Mouse (Mus musculus): ENCODE results near the gene Gm21958. TPM values are rescaled to one million over a fixed set of nuclear protein-coding genes. Genes with fewer than 3 reads are reported as not detected.

Gene Gm21958
- polyA plus RNA-seq, 1 experiment from 2014 or later, result not detected

GRCm38 (mm10) chr3:54672557-54673529 is 41.3 kb downstream of the Gm21958 start:
- 25% methylated on average over 13 of the region's 13 CpGs for WGBS
- Histone ChIP-seq H3K9me3 (no peaks in the 10 kb centered on the region), H3K27ac (no peak overlapping the region; the same call in 1 of the 2 replicates), H3K27me3 (replicated peaks) (no peaks in the 10 kb centered on the region), H3K9ac (no peak overlapping the region), H3K4me1 (replicated peaks) (no peaks in the 10 kb centered on the region; the same call in 1 of the 2 replicates), H3K36me3 (no peaks in the 10 kb centered on the region), H3K4me2 (replicated peaks) (no peak overlapping the region), H3K4me3 (replicated peaks) (no peak overlapping the region)
- peak; percentile 62 for ATAC-seq

- ATAC-seq, result no peak
- Histone ChIP-seq H3K27me3 (replicated peaks) (no peaks in the 10 kb centered on the region), H3K9me3 (no peaks in the 10 kb centered on the region), H3K27ac (no peak overlapping the region), H3K9ac (no peak overlapping the region), H3K4me2 (replicated peaks) (no peak overlapping the region), H3K4me3 (replicated peaks) (no peak overlapping the region), H3K36me3 (no peaks in the 10 kb centered on the region), H3K4me1 (replicated peaks) (no peaks in the 10 kb centered on the region; the same call in 1 of the 2 replicates)
- WGBS, result 57% methylated on average over 3 of the region's 3 CpGs
Measured at GRCm38 (mm10) chr3:54672111-54672510, 42.0 kb downstream of the Gm21958 start.

- H3K27me3 ChIP-seq (replicated peaks), result no peaks in the 10 kb centered on the region
- no peak overlapping the region for H3K27ac ChIP-seq
- no peak overlapping the region for H3K4me3 ChIP-seq (replicated peaks)
- no peaks in the 10 kb centered on the region for H3K9me3 ChIP-seq
- no peak overlapping the region for H3K9ac ChIP-seq
- no peak overlapping the region for H3K4me2 ChIP-seq (replicated peaks)
- no peak for ATAC-seq
- no peaks in the 10 kb centered on the region for H3K36me3 ChIP-seq
- 88% methylated on average over 6 of the region's 6 CpGs for WGBS
- no peaks in the 10 kb centered on the region; the same call in 1 of the 2 replicates for H3K4me1 ChIP-seq (replicated peaks)
Measured at GRCm38 (mm10) chr3:54669559-54669958, 44.6 kb downstream of the Gm21958 start.

GRCm38 (mm10) chr3:54668722-54669121 is 45.4 kb downstream of the Gm21958 start:
- Histone ChIP-seq H3K9me3 (no peaks in the 10 kb centered on the region), H3K4me1 (replicated peaks) (no peaks in the 10 kb centered on the region; the same call in 1 of the 2 replicates), H3K4me2 (replicated peaks) (no peak overlapping the region), H3K27ac (no peak overlapping the region), H3K27me3 (replicated peaks) (no peaks in the 10 kb centered on the region), H3K36me3 (no peaks in the 10 kb centered on the region), H3K4me3 (replicated peaks) (no peak overlapping the region), H3K9ac (no peak overlapping the region)
- ATAC-seq, result no peak
- 74% methylated on average over 6 of the region's 6 CpGs for WGBS

- Histone ChIP-seq H3K9me3 (no peaks in the 10 kb centered on the region), H3K36me3 (no peaks in the 10 kb centered on the region), H3K4me3 (replicated peaks) (no peak overlapping the region), H3K27me3 (replicated peaks) (no peaks in the 10 kb centered on the region), H3K4me2 (replicated peaks) (no peak overlapping the region), H3K27ac (no peak overlapping the region), H3K4me1 (replicated peaks) (no peaks in the 10 kb centered on the region), H3K9ac (no peak overlapping the region)
- ATAC-seq, result no peak
- WGBS, result 62% methylated on average over 3 of the region's 3 CpGs
Measured at GRCm38 (mm10) chr3:54668141-54668540, 46.0 kb downstream of the Gm21958 start.

Other genes with a start within 250 kb of the Gm21958 start
- gene Supt20, start 21.5 kb downstream of the Gm21958 start, polyA plus RNA-seq (2015; fragmentation: Nextera tagmentation; extraction: Ambion mirVana), result 76.8 and 84.1 TPM in 2 replicates
- 100 and 110 TPM in 2 replicates for gene Exosc8, start 21.0 kb upstream of the Gm21958 start, polyA plus RNA-seq (2015; fragmentation: Nextera tagmentation; extraction: Ambion mirVana)
- gene Alg5, start 21.2 kb upstream of the Gm21958 start, polyA plus RNA-seq (2015; fragmentation: Nextera tagmentation; extraction: Ambion mirVana), result 62.6 and 66.0 TPM in 2 replicates
- gene Smad9, start 41.2 kb upstream of the Gm21958 start, polyA plus RNA-seq (2015; fragmentation: Nextera tagmentation; extraction: Ambion mirVana), result 1.5 and 1.6 TPM in 2 replicates
- gene Rfxap, start 93.4 kb upstream of the Gm21958 start, polyA plus RNA-seq (2015; fragmentation: Nextera tagmentation; extraction: Ambion mirVana), result 30.0 and 33.9 TPM in 2 replicates
- 0.20 and 0.24 TPM in 2 replicates for gene Sertm1, start 201.5 kb upstream of the Gm21958 start, polyA plus RNA-seq (2015; fragmentation: Nextera tagmentation; extraction: Ambion mirVana)

Data from intestine, embryonic 15.5 days (tissue).